Mouse (Mus musculus): ENCODE measurements around the gene Gtf2ird2.

Gene Gtf2ird2

GRCm38 (mm10) chr5:134234205-134234604, 50.4 kb downstream of the Gtf2ird2 start:
- no peak for DNase-seq (ENCODE audit: low spot score in 2 of 2)

GRCm38 (mm10) chr5:134235111-134235510, 51.3 kb downstream of the Gtf2ird2 start:
- no peak for DNase-seq (ENCODE audit: low spot score in 2 of 2)

GRCm38 (mm10) chr5:134236241-134236640, 52.4 kb downstream of the Gtf2ird2 start:
- no peak for DNase-seq (ENCODE audit: low spot score in 2 of 2)

- DNase-seq (ENCODE audit: low spot score in 2 of 2): no peak
Measured at GRCm38 (mm10) chr5:134236796-134237195, 53.0 kb downstream of the Gtf2ird2 start.

- no peak for DNase-seq (ENCODE audit: low spot score in 2 of 2)
Measured at GRCm38 (mm10) chr5:134237508-134237907, 53.7 kb downstream of the Gtf2ird2 start.

GRCm38 (mm10) chr5:134237936-134238760, 54.3 kb downstream of the Gtf2ird2 start:
- no peak for DNase-seq (ENCODE audit: low spot score in 2 of 2)

- DNase-seq (ENCODE audit: low spot score in 2 of 2): no peak
Measured at GRCm38 (mm10) chr5:134241831-134242230, 58.0 kb downstream of the Gtf2ird2 start.

- no peak for DNase-seq (ENCODE audit: low spot score in 2 of 2)
Measured at GRCm38 (mm10) chr5:134243661-134244436, 60.0 kb downstream of the Gtf2ird2 start.

- DNase-seq (ENCODE audit: low spot score in 2 of 2): no peak
Measured at GRCm38 (mm10) chr5:134244890-134245289, 61.1 kb downstream of the Gtf2ird2 start.

GRCm38 (mm10) chr5:134246146-134246545, 62.3 kb downstream of the Gtf2ird2 start:
- peak in 1 of 2 experiments; percentile 55 for DNase-seq (ENCODE audit: low spot score in 2 of 2)

- DNase-seq (ENCODE audit: low spot score in 2 of 2): no peak
Measured at GRCm38 (mm10) chr5:134248608-134249244, 64.9 kb downstream of the Gtf2ird2 start.

- no peak for DNase-seq (ENCODE audit: low spot score in 2 of 2)
Measured at GRCm38 (mm10) chr5:134249245-134249649, 65.4 kb downstream of the Gtf2ird2 start.

GRCm38 (mm10) chr5:134250601-134251000, 66.8 kb downstream of the Gtf2ird2 start:
- no peak for DNase-seq (ENCODE audit: low spot score in 2 of 2)

GRCm38 (mm10) chr5:134251083-134251482, 67.3 kb downstream of the Gtf2ird2 start:
- no peak for DNase-seq (ENCODE audit: low spot score in 2 of 2)

- DNase-seq (ENCODE audit: low spot score in 2 of 2): no peak
Measured at GRCm38 (mm10) chr5:134253806-134254205, 70.0 kb downstream of the Gtf2ird2 start.

- no peak for DNase-seq (ENCODE audit: low spot score in 2 of 2)
Measured at GRCm38 (mm10) chr5:134255294-134255693, 71.5 kb downstream of the Gtf2ird2 start.

- DNase-seq (ENCODE audit: low spot score in 2 of 2): no peak
Measured at GRCm38 (mm10) chr5:134257349-134258031, 73.7 kb downstream of the Gtf2ird2 start.

GRCm38 (mm10) chr5:134258395-134258794, 74.6 kb downstream of the Gtf2ird2 start:
- no peak for DNase-seq (ENCODE audit: low spot score in 2 of 2)

GRCm38 (mm10) chr5:134258934-134259333, 75.1 kb downstream of the Gtf2ird2 start:
- DNase-seq (ENCODE audit: low spot score in 2 of 2): no peak

- no peak for DNase-seq (ENCODE audit: low spot score in 2 of 2)
Measured at GRCm38 (mm10) chr5:134260001-134260636, 76.3 kb downstream of the Gtf2ird2 start.

GRCm38 (mm10) chr5:134265890-134266289, 82.1 kb downstream of the Gtf2ird2 start:
- DNase-seq (ENCODE audit: low spot score in 2 of 2): no peak
